Mouse (Mus musculus) neural tube, embryonic 14.5 days (tissue): ENCODE data around the gene Ccni. TPM values are rescaled to one million over a fixed set of nuclear protein-coding genes. Genes with fewer than 3 reads are reported as not detected.

ENCODE experiments used
- ATAC-seq: fragments of 200-750 bp; cut with Nextera tagmentation; 2 replicates; pipeline ENCODE4 v1.8.0; 2017; ENCODE audit warnings: low read depth, mild to moderate bottlenecking, moderate TSS enrichment, moderate library complexity
- H3K27ac ChIP-seq: fragments of 300-500 bp; sonication (generic); 2 replicates; pipeline ENCODE4 v1.5.1; 2014; ENCODE audit warnings: low read depth, mild to moderate bottlenecking, control low read depth, low read length, moderate library complexity, mixed read lengths
- H3K27me3 ChIP-seq: fragments of 300-500 bp; sonication (generic); 2 replicates; pipeline ENCODE4 v1.6.1; 2014; ENCODE audit warnings: low read length; ENCODE audit not compliant: control insufficient read depth, insufficient read depth
- H3K36me3 ChIP-seq: fragments of 300-500 bp; sonication (generic); 2 replicates; pipeline ENCODE4 v1.6.1; 2014; ENCODE audit warnings: low read length, mixed read lengths; ENCODE audit not compliant: control insufficient read depth, insufficient read depth
- H3K4me1 ChIP-seq: fragments of 300-500 bp; sonication (generic); 2 replicates; pipeline ENCODE4 v1.6.1; 2014; ENCODE audit warnings: low read length; ENCODE audit not compliant: control insufficient read depth, insufficient read depth
- H3K4me2 ChIP-seq: fragments of 300-500 bp; sonication (generic); 2 replicates; pipeline ENCODE4 v1.6.1; 2014; ENCODE audit warnings: mild to moderate bottlenecking, low read depth, low read length, control low read depth
- H3K4me3 ChIP-seq: fragments of 300-500 bp; sonication (generic); 2 replicates; pipeline ENCODE4 v1.5.1; 2014; ENCODE audit warnings: low read depth, low read length, control low read depth, mixed read lengths
- H3K9ac ChIP-seq: fragments of 300-500 bp; sonication (generic); replicated peaks from 2 replicates; pipeline ENCODE4 v1.6.1; 2014; ENCODE audit warnings: low read depth, mild to moderate bottlenecking, control low read depth, low read length, mixed read lengths
- H3K9me3 ChIP-seq: fragments of 300-500 bp; sonication (generic); 2 replicates; pipeline ENCODE4 v1.6.1; 2016; ENCODE audit warnings: low read length; ENCODE audit not compliant: control insufficient read depth
- WGBS: fragments of 180-500 bp; shearing (Covaris S2); extraction: QIAGEN DNeasy Blood & Tissue Kit; methylation state at CpG from one replicate; pipeline ENCODE4 v1.1.7; 2014; 5-methylcytosine and 5-hydroxymethylcytosine counted together
- polyA plus RNA-seq: library from polyadenylated mRNA; unstranded; fragments of >200 nt; fragmentation: Nextera tagmentation; extraction: Ambion mirVana; gene quantifications from 2 replicates; pipeline ENCODE4 v1.2.1, GENCODE M21; 2014

The Ccni gene
- polyA plus RNA-seq, 1 experiment from 2014 or later = 145 TPM

DNA sequence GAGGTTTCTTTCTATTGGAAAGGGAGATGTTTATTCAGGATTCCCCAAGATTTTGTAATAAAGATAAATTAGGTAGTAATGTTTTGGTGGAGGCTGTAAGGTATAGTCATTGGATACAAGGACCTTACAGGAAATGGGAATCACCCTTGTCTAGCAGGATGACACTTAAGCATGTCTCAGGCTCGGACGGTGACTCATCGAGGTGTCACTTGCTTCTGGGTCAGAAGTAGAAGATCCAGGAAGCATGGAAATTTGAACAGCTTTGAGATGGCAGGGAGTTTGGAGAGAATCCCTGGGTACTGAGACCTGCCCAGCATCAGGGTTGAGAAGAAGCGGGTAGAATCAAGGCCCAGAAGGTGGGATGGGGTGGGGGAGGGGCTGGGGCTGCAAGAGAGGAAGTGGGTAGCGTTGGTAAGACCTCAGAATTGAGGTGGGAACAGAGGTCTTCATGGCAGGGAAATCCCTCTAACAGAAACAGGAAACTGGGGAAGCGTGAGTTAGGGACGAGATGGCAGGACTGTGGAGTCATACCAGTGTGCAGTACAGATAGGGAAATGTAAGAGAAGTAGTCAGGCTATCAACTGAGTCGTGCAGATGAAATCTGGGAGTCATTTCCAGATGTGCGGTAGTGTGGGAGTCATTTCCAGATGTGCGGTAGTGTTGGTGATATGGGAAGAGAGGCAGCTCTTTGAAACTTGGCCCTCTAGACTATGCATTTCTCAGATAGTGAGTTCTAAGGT lies 70.8 kb downstream of the Ccni start:
- H3K4me3 ChIP-seq = no peak overlapping the region
- H3K4me1 ChIP-seq = peaks cover 24% of the 10 kb centered on the region
- no peak for ATAC-seq
- H3K36me3 ChIP-seq = no peaks in the 10 kb centered on the region
- no peak overlapping the region for H3K9ac ChIP-seq
- no peak overlapping the region for H3K4me2 ChIP-seq
- 91% methylated on average over 10 of the region's 10 CpGs for WGBS
- H3K27me3 ChIP-seq = no peaks in the 10 kb centered on the region
- no peak overlapping the region for H3K27ac ChIP-seq
- H3K9me3 ChIP-seq = no peaks in the 10 kb centered on the region

DNA sequence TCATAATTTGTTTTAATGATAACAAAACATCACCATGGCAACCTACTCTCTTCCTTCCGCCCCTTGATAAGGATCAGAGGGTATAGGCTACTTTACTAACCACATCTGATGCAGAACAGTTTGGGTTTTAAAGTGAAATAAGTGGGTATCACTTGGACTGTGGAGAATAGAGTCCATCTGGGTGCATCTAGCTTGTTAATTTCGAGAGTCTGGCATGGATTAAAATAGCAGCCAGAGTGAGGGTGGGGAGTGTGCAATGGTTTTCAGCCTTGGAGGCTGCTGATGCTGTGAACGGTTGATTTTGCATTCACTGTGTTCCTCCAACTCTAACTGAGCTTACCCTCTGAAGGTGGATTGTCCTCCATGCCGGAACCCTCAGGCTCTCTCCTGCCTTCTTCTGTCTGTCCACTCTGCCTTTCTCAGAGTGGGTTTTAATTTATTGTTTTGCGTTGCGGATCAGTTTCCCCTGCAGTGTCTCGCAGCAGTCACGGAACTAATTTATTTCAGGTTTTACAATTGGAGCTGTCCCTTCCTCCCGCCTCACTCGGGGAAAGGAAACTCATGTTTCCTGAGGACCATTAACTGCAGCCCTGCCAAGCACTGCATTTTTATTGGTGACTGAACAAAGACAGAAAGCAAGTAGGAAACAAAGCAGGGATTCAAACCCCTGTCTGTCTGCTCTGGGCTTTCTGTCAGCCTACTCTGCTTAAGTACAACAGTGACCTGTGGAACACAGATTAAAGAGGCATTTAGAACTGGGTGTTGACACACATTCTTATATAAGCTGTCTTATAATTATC lies 72.7 kb downstream of the Ccni start:
- Histone ChIP-seq H3K27me3 (no peaks in the 10 kb centered on the region), H3K4me2 (peak overlapping the region; percentile 39), H3K9ac (no peak overlapping the region), H3K4me1 (peaks cover 43% of the 10 kb centered on the region), H3K4me3 (no peak overlapping the region), H3K36me3 (no peaks in the 10 kb centered on the region), H3K27ac (peak overlapping the region; percentile 64), H3K9me3 (no peaks in the 10 kb centered on the region)
- 6% methylated on average over 10 of the region's 10 CpGs for WGBS
- peak; percentile 66 for ATAC-seq

Other genes starting within 250 kb of the Ccni start
- gene Sowahb, start 161.5 kb downstream of the Ccni start, polyA plus RNA-seq = 0.15 TPM in 1 of 2 replicates, not detected in the other
- 135 and 167 TPM in 2 replicates for gene Sept11, start 113.1 kb downstream of the Ccni start, polyA plus RNA-seq
- gene 2010109A12Rik, start within 50 bp of the Ccni start, polyA plus RNA-seq = 1.3 and 1.4 TPM in 2 replicates
- 72.6 and 92.5 TPM in 2 replicates for gene Ccng2, start 60.8 kb upstream of the Ccni start, polyA plus RNA-seq